Mouse (Mus musculus) left cerebral cortex, postnatal 25 days (tissue): ENCODE measurements at regions not wholly inside any gene's neighbourhood (a gene's known extent, or its start where the extent isn't known, plus 50 kb on each side); places are given as distances from the start of the nearest gene placed in this dataset.
"Not testable (repeated sequence)": the region's sequence is repeated elsewhere in the genome, so short reads cannot be mapped to it uniquely, and the experiment has no call there.

Experiments
- DNase-seq, 2 experiments: peaks; one replicate each; pipeline ENCODE4 v3.0.0; 2022; ENCODE audit warnings: low spot score in 2 of 2, mixed read lengths in 1 of 2
- intact Hi-C: fragments of 180-260 bp; cut with DNase I; formaldehyde crosslinking; loops from one replicate; pipeline ENCODE4 v1.15.1; 2025

GRCm38 (mm10) chr6:144940871-144941380 lies 135.1 kb downstream of the Bcat1 start:
- intact Hi-C loops: no loop called here
- no peak for DNase-seq

GRCm38 (mm10) chr6:144938613-144939236 lies 137.3 kb downstream of the Bcat1 start:
- intact Hi-C loops: no loop called here

GRCm38 (mm10) chr6:144937211-144937610 lies 138.8 kb downstream of the Bcat1 start:
- intact Hi-C loops: no loop called here
- DNase-seq: no peak

More at GRCm38 (mm10) chr6:144938613-144939236, 137.3 kb downstream of the Bcat1 start:
- peak in 1 of 2 experiments; percentile 3 for DNase-seq

- DNase-seq: no peak
- intact Hi-C loops: no loop called here
Observed at GRCm38 (mm10) chr6:144933722-144934235, 142.2 kb downstream of the Bcat1 start.

GRCm38 (mm10) chr6:144932402-144932801 lies 143.6 kb downstream of the Bcat1 start:
- intact Hi-C loops: no loop called here
- no peak for DNase-seq

GRCm38 (mm10) chr6:144929959-144930358 lies 146.0 kb downstream of the Bcat1 start:
- intact Hi-C loops: no loop called here
- no peak for DNase-seq

GRCm38 (mm10) chr6:144929262-144929855 lies 146.6 kb downstream of the Bcat1 start:
- no peak for DNase-seq
- intact Hi-C loops: no loop called here

- DNase-seq: peak in 1 of 2 experiments; percentile 9
- intact Hi-C loops: no loop called here
Observed at GRCm38 (mm10) chr6:144927599-144927998, 145.8 kb upstream of the Sox5 start.

GRCm38 (mm10) chr6:144922762-144923161 lies 141.0 kb upstream of the Sox5 start:
- intact Hi-C loops: no loop called here
- no peak for DNase-seq

GRCm38 (mm10) chr6:144919750-144920149 lies 138.0 kb upstream of the Sox5 start:
- intact Hi-C loops: no loop called here

GRCm38 (mm10) chr6:144917128-144917527 lies 135.4 kb upstream of the Sox5 start:
- no peak for DNase-seq
- intact Hi-C loops: no loop called here

More at GRCm38 (mm10) chr6:144919750-144920149, 138.0 kb upstream of the Sox5 start:
- no peak for DNase-seq

- peak; percentile 21 to 80 for DNase-seq
- intact Hi-C loops: no loop called here
Observed at GRCm38 (mm10) chr6:144911781-144912180, 130.0 kb upstream of the Sox5 start.

- intact Hi-C loops: no loop called here
- DNase-seq: no peak
Observed at GRCm38 (mm10) chr6:144910392-144910791, 128.6 kb upstream of the Sox5 start.

- intact Hi-C loops: no loop called here
- DNase-seq: no peak
Observed at GRCm38 (mm10) chr6:144908646-144909045, 126.9 kb upstream of the Sox5 start.

GRCm38 (mm10) chr6:144903156-144903555 lies 121.4 kb upstream of the Sox5 start:
- intact Hi-C loops: no loop called here
- no peak for DNase-seq

GRCm38 (mm10) chr6:144902267-144902995 lies 120.7 kb upstream of the Sox5 start:
- DNase-seq: no peak
- intact Hi-C loops: no loop called here

- no peak for DNase-seq
- intact Hi-C loops: no loop called here
Observed at GRCm38 (mm10) chr6:144901825-144902224, 120.0 kb upstream of the Sox5 start.

GRCm38 (mm10) chr6:144900858-144901257 lies 119.1 kb upstream of the Sox5 start:
- intact Hi-C loops, DNase-seq: not testable (repeated sequence)

GRCm38 (mm10) chr6:144897526-144897925 lies 115.7 kb upstream of the Sox5 start:
- intact Hi-C loops: no loop called here
- peak in 1 of 2 experiments; percentile 36 for DNase-seq

- DNase-seq: no peak
- intact Hi-C loops: no loop called here
Observed at GRCm38 (mm10) chr6:144890914-144891313, 109.1 kb upstream of the Sox5 start.
